Mouse (Mus musculus): ENCODE data around the gene Ajap1.

GRCm38 (mm10) chr4:153479144-153479543 is 3.5 kb downstream of the Ajap1 start:
- TF ChIP-seq CTCF (IDR thresholded peaks at IDR 0.05; ENCODE audit: control insufficient read depth, insufficient read depth, insufficient replicate concordance, low read depth, low read length) (no peak), POLR2A (IDR thresholded peaks at IDR 0.05; ENCODE audit: control insufficient read depth, low read depth, low read length) (no peak)

Measured in testis, adult 2 months (tissue).